Comparison of ENCODE assay signal across 23 mouse cellular contexts in genomic region chr6:116633741-116634695, GRCm38 (mm10). TPM values are rescaled to one million over a fixed set of nuclear protein-coding genes. Genes with fewer than 3 reads are reported as not detected.
DNase-seq lines count a peak whose midpoint lies in the region; ATAC-seq and TF ChIP-seq lines count a peak whose summit lies in the region.
"Had no signal": no experiment of that assay in that cellular context is flagged by ENCODE, and none has a peak within 500 bp of the region (broad histone marks: within the 10 kb centered on the region; RNA-seq: fewer than 3 reads in every experiment).

No protein-coding gene starts in this region.

- H3K27ac ChIP-seq in heart, embryonic 12.5 days (ENCODE audit: poor library complexity, severe bottlenecking): peak overlapping the region; percentile 98
- peak overlapping the region; percentile 77 for H3K27ac ChIP-seq in lung, embryonic 16.5 days (ENCODE audit: low read length)
- peak overlapping the region; percentile 96 for H3K27ac ChIP-seq in heart, postnatal 0 days (ENCODE audit: low read depth)
- peak overlapping the region; percentile 80 for H3K27ac ChIP-seq in stomach, embryonic 15.5 days
- H3K27ac ChIP-seq: embryonic facial prominence, embryonic 15.5 days; limb, embryonic 13.5 days had no signal

- no peak overlapping the region for H3K4me3 ChIP-seq in heart, embryonic 12.5 days
- H3K4me3 ChIP-seq in lung, embryonic 16.5 days (ENCODE audit: low read length): no peak overlapping the region
- no peak overlapping the region for H3K4me3 ChIP-seq in heart, postnatal 0 days (ENCODE audit: low read depth, low read length)
- no peak overlapping the region for H3K4me3 ChIP-seq in stomach, embryonic 15.5 days (replicated peaks)
- H3K4me3 ChIP-seq: embryonic facial prominence, embryonic 15.5 days; left cerebral cortex, adult 2 months; limb, embryonic 13.5 days had no signal

- no peak overlapping the region for H3K4me2 ChIP-seq in heart, embryonic 12.5 days
- no peak overlapping the region for H3K4me2 ChIP-seq in lung, embryonic 16.5 days (ENCODE audit: low read depth, low read length)
- no peak overlapping the region for H3K4me2 ChIP-seq in heart, postnatal 0 days (ENCODE audit: low read depth, low read length)
- H3K4me2 ChIP-seq in stomach, embryonic 15.5 days: no peak overlapping the region
- H3K4me2 ChIP-seq: embryonic facial prominence, embryonic 15.5 days; limb, embryonic 13.5 days had no signal

- peaks cover 41% of the 10 kb centered on the region for H3K4me1 ChIP-seq in heart, embryonic 12.5 days (replicated peaks)
- H3K4me1 ChIP-seq in lung, embryonic 16.5 days (replicated peaks; ENCODE audit: control insufficient read depth, insufficient read depth, low read length): peaks cover 7% of the 10 kb centered on the region
- peaks cover 49% of the 10 kb centered on the region for H3K4me1 ChIP-seq in heart, postnatal 0 days (ENCODE audit: control insufficient read depth, insufficient read depth)
- H3K4me1 ChIP-seq in stomach, embryonic 15.5 days: peaks cover 17% of the 10 kb centered on the region

- H3K27me3 ChIP-seq in heart, embryonic 12.5 days (replicated peaks): no peaks in the 10 kb centered on the region; the same call in 1 of the 2 replicates
- H3K27me3 ChIP-seq in lung, embryonic 16.5 days (ENCODE audit: control insufficient read depth, insufficient read depth, low read depth, low read length): no peaks in the 10 kb centered on the region
- H3K27me3 ChIP-seq in heart, postnatal 0 days (ENCODE audit: control insufficient read depth, insufficient read depth, low read length): no peaks in the 10 kb centered on the region
- no peaks in the 10 kb centered on the region for H3K27me3 ChIP-seq in stomach, embryonic 15.5 days (replicated peaks)
- H3K27me3 ChIP-seq: embryonic facial prominence, embryonic 15.5 days; limb, embryonic 13.5 days had no signal

- no peak for TF ChIP-seq EP300 in heart, postnatal 0 days (IDR thresholded peaks at IDR 0.05; ENCODE audit: low read depth)

- no peaks in the 10 kb centered on the region for H3K36me3 ChIP-seq in heart, embryonic 12.5 days
- no peaks in the 10 kb centered on the region for H3K36me3 ChIP-seq in lung, embryonic 16.5 days (ENCODE audit: control insufficient read depth, insufficient read depth, low read length)
- no peaks in the 10 kb centered on the region for H3K36me3 ChIP-seq in heart, postnatal 0 days (replicated peaks; ENCODE audit: control insufficient read depth, insufficient read depth, low read length)
- no peaks in the 10 kb centered on the region for H3K36me3 ChIP-seq in stomach, embryonic 15.5 days
- H3K36me3 ChIP-seq: embryonic facial prominence, embryonic 15.5 days; limb, embryonic 13.5 days had no signal

- ATAC-seq in heart, embryonic 12.5 days (ENCODE audit: insufficient number of reproducible peaks, low FRiP score): no peak
- ATAC-seq in lung, embryonic 16.5 days (ENCODE audit: low read depth): no peak
- ATAC-seq in heart, postnatal 0 days (ENCODE audit: insufficient read depth, low read depth): no peak
- no peak for ATAC-seq in stomach, embryonic 15.5 days (ENCODE audit: insufficient read depth, low FRiP score, low read depth)
- no peak for ATAC-seq in granulocyte monocyte progenitor cell, adult 5-6 weeks (replicated peaks; ENCODE audit: poor library complexity, severe bottlenecking)
- ATAC-seq: CD4-positive, CD25-positive, alpha-beta regulatory T cell, adult 4 months; forebrain, embryonic 14.5 days; midbrain, embryonic 16.5 days had no signal

- no peak overlapping the region for H3K9ac ChIP-seq in heart, embryonic 12.5 days
- H3K9ac ChIP-seq in lung, embryonic 16.5 days (ENCODE audit: low read length): no peak overlapping the region
- H3K9ac ChIP-seq in heart, postnatal 0 days (replicated peaks; ENCODE audit: low read depth, low read length): 0 out of 2 replicates have a peak overlapping the region, but pooled peaks have one; percentile 40
- H3K9ac ChIP-seq in stomach, embryonic 15.5 days: no peak overlapping the region
- H3K9ac ChIP-seq: embryonic facial prominence, embryonic 15.5 days; limb, embryonic 13.5 days had no signal

- TF ChIP-seq CTCF in heart, postnatal 0 days (IDR thresholded peaks at IDR 0.05; ENCODE audit: low read depth): no peak

- no peak for DNase-seq in heart, adult 9 months (ENCODE audit: low spot score in 2 of 2)
- DNase-seq in lung, postnatal 14 days: no peak
- DNase-seq in heart, postnatal 0 days (ENCODE audit: low spot score): no peak
- DNase-seq: adrenal gland, adult 8-10 months; cerebellum, adult 2 months had no signal

- H3K9me3 ChIP-seq in heart, embryonic 12.5 days (replicated peaks): no peaks in the 10 kb centered on the region
- no peaks in the 10 kb centered on the region for H3K9me3 ChIP-seq in lung, embryonic 16.5 days (ENCODE audit: control insufficient read depth, low read length)
- no peaks in the 10 kb centered on the region for H3K9me3 ChIP-seq in heart, postnatal 0 days (replicated peaks; ENCODE audit: control insufficient read depth, low read length)
- no peaks in the 10 kb centered on the region for H3K9me3 ChIP-seq in stomach, embryonic 15.5 days
- H3K9me3 ChIP-seq: embryonic facial prominence, embryonic 15.5 days; limb, embryonic 13.5 days had no signal

- 89% methylated on average over 17 of the region's 17 CpGs for WGBS in heart, embryonic 12.5 days
- WGBS in lung, embryonic 16.5 days: 89% methylated on average over 17 of the region's 17 CpGs
- WGBS in heart, postnatal 0 days: 91% methylated on average over 17 of the region's 17 CpGs
- 89% methylated on average over 17 of the region's 17 CpGs for WGBS in stomach, embryonic 15.5 days

RNA-seq across cellular contexts. Expression of gene Zfp422, which starts 5.2 kb away (rescaled TPM):
- 95.4 and 97.7 TPM in 2 replicates for polyA plus RNA-seq in heart, embryonic 12.5 days (2016; fragmentation: Nextera tagmentation; extraction: Ambion mirVana)
- 146 and 148 TPM in 2 replicates for polyA plus RNA-seq in lung, embryonic 16.5 days (2015; fragmentation: Nextera tagmentation; extraction: Ambion mirVana)
- total RNA-seq in heart, postnatal 0 days (2014; rRNA removed; ENCODE audit: low replicate concordance): 29.1 and 33.0 TPM in 2 replicates
- 49.8 and 50.7 TPM in 2 replicates for polyA plus RNA-seq in heart, postnatal 0 days (2015; fragmentation: Nextera tagmentation; extraction: Ambion mirVana)
- 132 and 135 TPM in 2 replicates for polyA plus RNA-seq in stomach, embryonic 15.5 days (2015; fragmentation: Nextera tagmentation; extraction: Ambion mirVana)
- 110 and 113 TPM in 2 replicates for total RNA-seq in granulocyte monocyte progenitor cell, adult 5-6 weeks (2014; fragmentation: Nextera tagmentation)
- total RNA-seq in granulocyte monocyte progenitor cell, adult 5-6 weeks (2017): 68.6 and 72.0 TPM in 2 replicates
- total RNA-seq: MEL had no signal

RNA-seq across cellular contexts. Expression of gene Depp1, which starts 16.4 kb away (rescaled TPM):
- polyA plus RNA-seq in heart, embryonic 12.5 days (2016; fragmentation: Nextera tagmentation; extraction: Ambion mirVana): 4.0 and 4.9 TPM in 2 replicates
- 45.0 and 61.1 TPM in 2 replicates for polyA plus RNA-seq in lung, embryonic 16.5 days (2015; fragmentation: Nextera tagmentation; extraction: Ambion mirVana)
- total RNA-seq in heart, postnatal 0 days (2014; rRNA removed; ENCODE audit: low replicate concordance): 169 and 347 TPM in 2 replicates
- polyA plus RNA-seq in heart, postnatal 0 days (2015; fragmentation: Nextera tagmentation; extraction: Ambion mirVana): 41.3 and 49.6 TPM in 2 replicates
- polyA plus RNA-seq in stomach, embryonic 15.5 days (2015; fragmentation: Nextera tagmentation; extraction: Ambion mirVana): 32.2 and 33.7 TPM in 2 replicates
- total RNA-seq in granulocyte monocyte progenitor cell, adult 5-6 weeks (2014; fragmentation: Nextera tagmentation): not detected in 2 replicates
- total RNA-seq in granulocyte monocyte progenitor cell, adult 5-6 weeks (2017): not detected in 2 replicates
- total RNA-seq: MEL had no signal
- polyA plus RNA-seq: CD4-positive, CD25-positive, alpha-beta regulatory T cell, adult 4 months had no signal

RNA-seq across cellular contexts. Expression of gene Rassf4, which starts 39.7 kb away (rescaled TPM):
- polyA plus RNA-seq in heart, embryonic 12.5 days (2016; fragmentation: Nextera tagmentation; extraction: Ambion mirVana): 5.6 and 6.5 TPM in 2 replicates
- 6.8 and 7.2 TPM in 2 replicates for polyA plus RNA-seq in lung, embryonic 16.5 days (2015; fragmentation: Nextera tagmentation; extraction: Ambion mirVana)
- 1.6 and 2.6 TPM in 2 replicates for total RNA-seq in heart, postnatal 0 days (2014; rRNA removed; ENCODE audit: low replicate concordance)
- polyA plus RNA-seq in heart, postnatal 0 days (2015; fragmentation: Nextera tagmentation; extraction: Ambion mirVana): 5.9 and 6.0 TPM in 2 replicates
- polyA plus RNA-seq in stomach, embryonic 15.5 days (2015; fragmentation: Nextera tagmentation; extraction: Ambion mirVana): 10.1 and 10.6 TPM in 2 replicates
- total RNA-seq in granulocyte monocyte progenitor cell, adult 5-6 weeks (2014; fragmentation: Nextera tagmentation): 78.9 and 79.9 TPM in 2 replicates
- total RNA-seq in granulocyte monocyte progenitor cell, adult 5-6 weeks (2017): 41.0 and 46.8 TPM in 2 replicates

RNA-seq across cellular contexts. Expression of gene Olfr215, which starts 50.0 kb away (rescaled TPM):
- polyA plus RNA-seq in heart, embryonic 12.5 days (2016; fragmentation: Nextera tagmentation; extraction: Ambion mirVana): not detected in 2 replicates
- polyA plus RNA-seq in lung, embryonic 16.5 days (2015; fragmentation: Nextera tagmentation; extraction: Ambion mirVana): not detected in 2 replicates
- not detected in 2 replicates for total RNA-seq in heart, postnatal 0 days (2014; rRNA removed; ENCODE audit: low replicate concordance)
- polyA plus RNA-seq in heart, postnatal 0 days (2015; fragmentation: Nextera tagmentation; extraction: Ambion mirVana): not detected in 2 replicates
- polyA plus RNA-seq in stomach, embryonic 15.5 days (2015; fragmentation: Nextera tagmentation; extraction: Ambion mirVana): not detected in 2 replicates
- total RNA-seq in granulocyte monocyte progenitor cell, adult 5-6 weeks (2014; fragmentation: Nextera tagmentation): not detected in 2 replicates
- total RNA-seq in granulocyte monocyte progenitor cell, adult 5-6 weeks (2017): not detected in 2 replicates
- total RNA-seq: adrenal gland, adult 8-10 months; common myeloid progenitor, adult 5-6 weeks; heart, adult 18-20 months; layer of hippocampus, adult 18-20 months; left cerebral cortex, adult 2 months; megakaryocyte progenitor cell, adult 5-6 weeks; MEL had no signal
- polyA plus RNA-seq: brain, embryonic 14.5 days; CD4-positive, CD25-positive, alpha-beta regulatory T cell, adult 4 months; cerebellum, adult 2 months; embryonic facial prominence, embryonic 15.5 days; forebrain, embryonic 14.5 days; kidney, embryonic 14.5 days; limb, embryonic 13.5 days; midbrain, embryonic 16.5 days; neural tube, embryonic 11.5 days had no signal
